Mouse (Mus musculus): ENCODE measurements around the gene Acod1. TPM values are rescaled to one million over a fixed set of nuclear protein-coding genes. Genes with fewer than 3 reads are reported as not detected.

Acod1 gene
- total RNA-seq, 2 experiments from 2014 or later, result not detected

GRCm38 (mm10) chr14:103073825-103074224, 27.0 kb downstream of the Acod1 start:
- DNase-seq, result no peak

GRCm38 (mm10) chr14:103075166-103075565, 28.4 kb downstream of the Acod1 start:
- DNase-seq, result no peak

GRCm38 (mm10) chr14:103077272-103078005, 30.7 kb downstream of the Acod1 start:
- DNase-seq, result no peak

GRCm38 (mm10) chr14:103078006-103078912, 31.5 kb downstream of the Acod1 start:
- no peak for DNase-seq

- DNase-seq, result no peak
These were observed 32.6 kb downstream of the Acod1 start for GRCm38 (mm10) chr14:103079209-103079977.

- no peak for DNase-seq
These were observed 39.2 kb downstream of the Acod1 start for GRCm38 (mm10) chr14:103085840-103086533.

- no peak for DNase-seq
These were observed 40.0 kb downstream of the Acod1 start for GRCm38 (mm10) chr14:103086671-103087324.

- no peak for DNase-seq
These were observed 41.1 kb downstream of the Acod1 start for GRCm38 (mm10) chr14:103087846-103088245.

- peak; percentile 65 for DNase-seq
These were observed 41.8 kb downstream of the Acod1 start for GRCm38 (mm10) chr14:103088624-103089023.

GRCm38 (mm10) chr14:103093236-103093635, 46.5 kb downstream of the Acod1 start:
- DNase-seq, result no peak

- DNase-seq, result no peak
These were observed 46.9 kb downstream of the Acod1 start for GRCm38 (mm10) chr14:103093670-103094069.

GRCm38 (mm10) chr14:103095036-103095435, 48.3 kb downstream of the Acod1 start:
- DNase-seq, result no peak

GRCm38 (mm10) chr14:103095826-103096225, 49.0 kb downstream of the Acod1 start:
- DNase-seq, result no peak

- peak; percentile 67 for DNase-seq
These were observed 49.8 kb downstream of the Acod1 start for GRCm38 (mm10) chr14:103096621-103097020.

- DNase-seq, result no peak
These were observed 51.4 kb downstream of the Acod1 start for GRCm38 (mm10) chr14:103098213-103098586.

- peak; percentile 93 for DNase-seq
These were observed 51.9 kb downstream of the Acod1 start for GRCm38 (mm10) chr14:103098587-103099235.

- DNase-seq, result peak; percentile 95
These were observed 52.6 kb downstream of the Acod1 start, which contains the start of gene Fbxl3 for GRCm38 (mm10) chr14:103099238-103099933. Fbxl3 (minus strand) TSS chr14:103099566.

- no peak for DNase-seq
These were observed 53.5 kb downstream of the Acod1 start for GRCm38 (mm10) chr14:103100296-103100695.

- DNase-seq, result no peak
These were observed 54.4 kb downstream of the Acod1 start for GRCm38 (mm10) chr14:103101171-103101570.

- no peak for DNase-seq
These were observed 55.5 kb downstream of the Acod1 start for GRCm38 (mm10) chr14:103102246-103102645.

Measured in adrenal gland, postnatal 10 days (tissue).